Mouse (Mus musculus) liver, embryonic 16.5 days (tissue): ENCODE measurements around the gene Tll2. TPM values are rescaled to one million over a fixed set of nuclear protein-coding genes. Genes with fewer than 3 reads are reported as not detected.

Experiments
- ATAC-seq: fragments of 200-750 bp; cut with Nextera tagmentation; 2 replicates; pipeline ENCODE4 v1.8.0; 2017; ENCODE audit warnings: low read depth, mild to moderate bottlenecking, moderate number of reproducible peaks, moderate library complexity
- H3K27ac ChIP-seq: fragments of 300-500 bp; sonication (generic); 2 replicates; pipeline ENCODE4 v1.5.1; 2014; ENCODE audit warnings: mild to moderate bottlenecking, low read length
- H3K27me3 ChIP-seq: fragments of 300-500 bp; sonication (generic); 2 replicates; pipeline ENCODE4 v1.6.1; 2014; ENCODE audit warnings: low read depth, low read length, mixed read lengths; ENCODE audit not compliant: control insufficient read depth, insufficient read depth
- H3K36me3 ChIP-seq: fragments of 300-500 bp; sonication (generic); 2 replicates; pipeline ENCODE4 v1.6.1; 2014; ENCODE audit warnings: mild to moderate bottlenecking; ENCODE audit not compliant: control insufficient read depth, insufficient read depth
- H3K4me1 ChIP-seq: fragments of 300-500 bp; sonication (generic); 2 replicates; pipeline ENCODE4 v1.6.1; 2014; ENCODE audit warnings: low read depth, low read length, mixed read lengths; ENCODE audit not compliant: control insufficient read depth
- H3K4me2 ChIP-seq: fragments of 300-500 bp; sonication (generic); 2 replicates; pipeline ENCODE4 v1.6.1; 2014; ENCODE audit warnings: low read depth, low read length, mixed read lengths
- H3K4me3 ChIP-seq: fragments of 300-500 bp; sonication (generic); 2 replicates; pipeline ENCODE4 v1.5.1; 2014; ENCODE audit warnings: low read depth, mild to moderate bottlenecking, low read length
- H3K9ac ChIP-seq: fragments of 300-500 bp; sonication (generic); 2 replicates; pipeline ENCODE4 v1.6.1; 2014; ENCODE audit warnings: low read depth, low read length
- H3K9me3 ChIP-seq: fragments of 300-500 bp; sonication (generic); replicated peaks from 2 replicates; pipeline ENCODE4 v1.6.1; 2016; ENCODE audit warnings: low read length; ENCODE audit not compliant: control insufficient read depth
- WGBS: fragments of 180-500 bp; shearing (Covaris S2); extraction: QIAGEN DNeasy Blood & Tissue Kit; methylation state at CpG from one replicate; pipeline ENCODE4 v1.1.7; 2014; ENCODE audit not compliant: insufficient replicate concordance; 5-methylcytosine and 5-hydroxymethylcytosine counted together
- polyA plus RNA-seq: library from polyadenylated mRNA; unstranded; fragments of >200 nt; fragmentation: Nextera tagmentation; extraction: Ambion mirVana; gene quantifications from 2 replicates; pipeline ENCODE4 v1.2.1, GENCODE M21; 2015

The Tll2 gene
- polyA plus RNA-seq, 1 experiment from 2014 or later: not detected

DNA sequence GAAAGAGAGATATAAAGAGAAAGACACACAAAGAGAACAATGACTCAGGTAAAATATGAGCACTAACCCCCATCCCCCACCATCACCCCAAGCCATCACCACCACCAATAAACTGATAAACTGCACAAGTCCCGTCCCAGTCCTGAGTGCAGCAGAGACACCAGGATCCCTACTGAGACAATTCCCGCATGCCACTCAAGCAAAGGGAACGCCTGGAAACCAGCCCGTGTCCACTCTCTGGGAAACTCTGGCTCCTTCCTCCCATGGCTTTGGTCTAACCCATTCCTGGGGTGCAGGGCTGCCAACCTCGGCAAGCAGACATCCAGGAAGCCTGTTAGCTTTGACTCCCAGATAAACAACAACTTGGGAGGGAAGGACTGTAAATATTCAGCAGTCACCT, 96.6 kb downstream of the Tll2 start:
- Histone ChIP-seq H3K27ac (no peak overlapping the region), H3K36me3 (no peaks in the 10 kb centered on the region), H3K4me3 (no peak overlapping the region), H3K9ac (no peak overlapping the region), H3K4me1 (no peaks in the 10 kb centered on the region), H3K27me3 (no peaks in the 10 kb centered on the region), H3K4me2 (no peak overlapping the region), H3K9me3 (no peaks in the 10 kb centered on the region)
- WGBS: 40% methylated on average over 5 of the region's 5 CpGs
- ATAC-seq: no peak

DNA sequence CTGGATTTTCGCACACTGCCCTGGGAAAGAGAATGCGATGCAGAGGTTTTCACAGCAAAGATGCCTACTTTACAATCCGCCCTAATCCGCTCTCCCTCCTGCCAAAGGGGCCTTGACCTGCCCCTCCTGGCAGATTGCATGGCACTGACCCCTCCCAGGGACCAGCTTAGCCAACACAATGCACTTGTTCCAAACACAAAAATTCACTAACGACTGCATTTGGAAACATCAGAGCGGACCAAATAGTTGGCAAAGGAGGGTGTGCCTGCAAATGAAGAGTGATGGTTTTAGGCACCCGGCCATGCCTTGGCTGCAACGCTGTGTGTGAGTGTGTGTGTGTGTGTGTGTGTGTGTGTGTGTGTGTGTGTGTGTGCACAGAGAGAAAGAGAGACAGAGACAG, 97.1 kb downstream of the Tll2 start:
- no peak overlapping the region for H3K9ac ChIP-seq
- no peaks in the 10 kb centered on the region for H3K9me3 ChIP-seq
- no peaks in the 10 kb centered on the region for H3K4me1 ChIP-seq
- no peak for ATAC-seq
- no peaks in the 10 kb centered on the region for H3K36me3 ChIP-seq
- WGBS: 69% methylated on average over 8 of the region's 8 CpGs
- no peak overlapping the region for H3K4me2 ChIP-seq
- no peaks in the 10 kb centered on the region for H3K27me3 ChIP-seq
- no peak overlapping the region for H3K27ac ChIP-seq
- H3K4me3 ChIP-seq: no peak overlapping the region

DNA sequence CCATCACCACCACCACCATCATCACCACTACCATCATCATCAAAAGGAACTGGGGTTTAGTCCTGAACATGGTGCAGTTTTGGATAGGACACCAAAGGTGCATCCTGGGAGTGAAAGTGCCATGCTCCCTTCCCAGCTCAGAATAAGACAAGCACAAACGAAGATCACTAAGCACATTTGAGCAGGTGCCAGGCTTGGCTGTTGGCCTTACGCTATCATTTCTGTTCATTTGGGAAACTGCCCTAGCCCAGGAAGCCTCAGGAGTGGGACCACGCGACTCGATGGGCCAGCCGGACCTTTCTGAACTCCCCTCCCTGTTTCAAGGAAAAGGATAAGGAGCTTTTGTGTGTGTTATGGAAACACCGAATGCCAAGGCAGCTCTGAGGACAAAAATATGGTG, 98.0 kb downstream of the Tll2 start:
- Histone ChIP-seq H3K4me2 (no peak overlapping the region), H3K27ac (no peak overlapping the region), H3K4me1 (no peaks in the 10 kb centered on the region), H3K9ac (no peak overlapping the region), H3K36me3 (no peaks in the 10 kb centered on the region), H3K9me3 (no peaks in the 10 kb centered on the region), H3K27me3 (no peaks in the 10 kb centered on the region), H3K4me3 (no peak overlapping the region)
- 77% methylated on average over 7 of the region's 7 CpGs for WGBS
- ATAC-seq: no peak

GRCm38 (mm10) chr19:41107530-41107929, 99.1 kb downstream of the Tll2 start:
- ATAC-seq: no peak
- H3K4me2 ChIP-seq: no peak overlapping the region
- no peaks in the 10 kb centered on the region for H3K4me1 ChIP-seq
- no peak overlapping the region for H3K27ac ChIP-seq
- no peak overlapping the region for H3K9ac ChIP-seq
- no peak overlapping the region for H3K4me3 ChIP-seq
- no peaks in the 10 kb centered on the region for H3K36me3 ChIP-seq
- WGBS: 57% methylated on average over 8 of the region's 8 CpGs
- no peaks in the 10 kb centered on the region for H3K9me3 ChIP-seq
- H3K27me3 ChIP-seq: no peaks in the 10 kb centered on the region

DNA sequence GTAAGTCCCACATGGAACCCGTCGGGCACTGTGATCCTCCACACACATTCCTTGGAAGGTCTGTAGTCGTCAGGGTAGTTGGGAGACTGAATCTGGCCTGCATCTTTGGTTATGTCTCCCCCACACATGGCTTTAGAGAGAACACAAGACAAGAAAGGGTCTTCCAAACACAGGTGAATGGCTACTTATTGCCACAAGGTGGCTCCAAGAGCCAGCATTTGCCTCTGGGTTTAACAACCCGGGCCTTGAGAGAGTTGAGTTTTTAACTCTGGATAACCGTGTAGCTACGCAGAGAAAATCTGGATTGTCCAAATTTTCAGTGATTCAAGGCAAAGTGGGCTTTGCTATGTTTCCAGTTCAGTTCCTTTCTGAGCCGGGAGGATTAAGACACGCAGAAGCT, 101.7 kb downstream of the Tll2 start:
- Histone ChIP-seq H3K27ac (no peak overlapping the region), H3K4me2 (no peak overlapping the region), H3K27me3 (no peaks in the 10 kb centered on the region), H3K9me3 (no peaks in the 10 kb centered on the region), H3K4me3 (no peak overlapping the region), H3K9ac (no peak overlapping the region), H3K36me3 (no peaks in the 10 kb centered on the region), H3K4me1 (no peaks in the 10 kb centered on the region)
- WGBS: 44% methylated on average over 8 of the region's 8 CpGs
- ATAC-seq: no peak

DNA sequence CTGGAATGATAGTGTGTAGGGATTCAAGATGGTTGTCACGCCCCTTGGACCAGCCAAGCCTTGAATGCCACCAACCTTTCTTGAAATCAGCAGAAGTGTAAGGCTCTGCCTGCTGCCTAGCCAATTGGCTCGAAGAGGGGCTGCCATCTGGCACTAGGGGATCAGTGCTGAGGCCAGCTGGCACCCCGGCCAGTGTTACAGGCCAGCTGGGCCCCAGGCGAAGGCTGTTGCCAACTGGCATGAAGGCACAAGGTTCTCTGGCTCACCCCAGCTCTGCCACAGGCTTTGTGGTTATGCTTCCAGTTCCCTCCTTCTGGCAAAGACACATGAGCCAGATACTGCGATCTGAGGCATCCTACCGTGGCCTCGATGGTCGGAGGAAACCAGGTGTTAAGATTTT, 105.2 kb downstream of the Tll2 start:
- H3K4me3 ChIP-seq: no peak overlapping the region
- no peak for ATAC-seq
- H3K4me1 ChIP-seq: no peaks in the 10 kb centered on the region
- 65% methylated on average over 8 of the region's 8 CpGs for WGBS
- H3K9ac ChIP-seq: no peak overlapping the region
- no peak overlapping the region for H3K27ac ChIP-seq
- no peaks in the 10 kb centered on the region for H3K36me3 ChIP-seq
- no peaks in the 10 kb centered on the region for H3K9me3 ChIP-seq
- no peak overlapping the region for H3K4me2 ChIP-seq
- no peaks in the 10 kb centered on the region for H3K27me3 ChIP-seq

- Histone ChIP-seq H3K27ac (no peak overlapping the region), H3K4me1 (no peaks in the 10 kb centered on the region), H3K4me3 (no peak overlapping the region), H3K9ac (no peak overlapping the region), H3K9me3 (no peaks in the 10 kb centered on the region), H3K36me3 (no peaks in the 10 kb centered on the region), H3K27me3 (no peaks in the 10 kb centered on the region), H3K4me2 (no peak overlapping the region)
- WGBS: 76% methylated on average over 7 of the region's 7 CpGs
- no peak for ATAC-seq
Observed at GRCm38 (mm10) chr19:41100863-41101262, 105.8 kb downstream of the Tll2 start.

- no peaks in the 10 kb centered on the region for H3K9me3 ChIP-seq
- no peak for ATAC-seq
- WGBS: 66% methylated on average over 4 of the region's 4 CpGs
Observed at GRCm38 (mm10) chr19:41097038-41097437, 109.6 kb downstream of the Tll2 start.

DNA sequence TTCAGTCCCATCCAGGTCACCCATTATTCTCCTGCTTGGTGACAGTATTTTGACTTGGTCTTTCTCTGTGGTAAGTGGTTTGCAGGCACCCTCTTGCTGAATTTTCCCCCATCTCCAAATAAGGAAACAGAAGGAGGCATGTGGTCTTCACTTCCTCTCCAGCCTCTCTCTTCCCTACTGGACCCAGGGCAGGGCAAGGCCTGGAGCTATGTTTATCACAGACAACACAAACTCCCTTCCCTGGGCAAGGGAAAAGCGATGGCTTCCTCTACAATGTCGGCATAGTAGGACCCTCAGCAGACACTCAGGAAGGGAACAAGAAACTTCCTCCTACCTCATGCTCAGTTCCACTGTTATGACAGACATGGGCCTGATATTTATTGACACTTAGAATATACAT, 114.7 kb downstream of the Tll2 start:
- H3K9me3 ChIP-seq: no peaks in the 10 kb centered on the region
- H3K36me3 ChIP-seq: no peaks in the 10 kb centered on the region
- peaks cover 6% of the 10 kb centered on the region; the same call in 1 of the 2 replicates for H3K27me3 ChIP-seq
- no peak overlapping the region for H3K27ac ChIP-seq
- H3K4me3 ChIP-seq: no peak overlapping the region
- 15% methylated on average over 2 of the region's 2 CpGs for WGBS
- no peak for ATAC-seq
- no peak overlapping the region for H3K9ac ChIP-seq
- no peaks in the 10 kb centered on the region for H3K4me1 ChIP-seq
- no peak overlapping the region for H3K4me2 ChIP-seq

More at GRCm38 (mm10) chr19:41097038-41097437, 109.6 kb downstream of the Tll2 start:
- no peak overlapping the region for H3K4me3 ChIP-seq
- H3K4me1 ChIP-seq: no peaks in the 10 kb centered on the region
- H3K4me2 ChIP-seq: no peak overlapping the region
- H3K27me3 ChIP-seq: no peaks in the 10 kb centered on the region
- no peaks in the 10 kb centered on the region for H3K36me3 ChIP-seq
- H3K27ac ChIP-seq: no peak overlapping the region
- H3K9ac ChIP-seq: no peak overlapping the region

DNA sequence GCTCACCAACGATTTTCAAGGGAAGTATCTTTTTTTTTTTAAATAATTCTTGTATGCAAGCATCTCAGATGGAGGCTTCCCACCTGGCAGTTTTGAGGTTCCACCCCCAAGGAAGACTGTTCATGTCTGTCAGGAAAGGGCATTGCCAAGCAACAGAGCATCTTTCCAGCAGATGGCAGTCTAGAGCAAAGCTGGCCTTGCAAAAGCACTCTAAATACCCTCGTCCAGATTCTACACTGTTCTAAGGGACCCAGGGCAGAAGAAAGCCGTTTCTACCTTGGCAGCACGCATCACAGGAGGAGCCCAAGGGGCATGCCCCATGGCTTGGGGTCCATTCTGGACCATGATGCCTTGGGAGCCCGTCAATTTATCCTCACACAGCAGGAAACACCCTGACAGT, 116.8 kb downstream of the Tll2 start:
- Histone ChIP-seq H3K4me3 (no peak overlapping the region), H3K9ac (no peak overlapping the region), H3K4me2 (no peak overlapping the region), H3K27ac (no peak overlapping the region), H3K4me1 (no peaks in the 10 kb centered on the region), H3K9me3 (no peaks in the 10 kb centered on the region), H3K27me3 (peaks cover 6% of the 10 kb centered on the region; the same call in 1 of the 2 replicates), H3K36me3 (no peaks in the 10 kb centered on the region)
- WGBS: 3% methylated on average over 5 of the region's 5 CpGs
- ATAC-seq: no peak
